Mouse (Mus musculus): ENCODE data around the gene Gm10518.

DNA sequence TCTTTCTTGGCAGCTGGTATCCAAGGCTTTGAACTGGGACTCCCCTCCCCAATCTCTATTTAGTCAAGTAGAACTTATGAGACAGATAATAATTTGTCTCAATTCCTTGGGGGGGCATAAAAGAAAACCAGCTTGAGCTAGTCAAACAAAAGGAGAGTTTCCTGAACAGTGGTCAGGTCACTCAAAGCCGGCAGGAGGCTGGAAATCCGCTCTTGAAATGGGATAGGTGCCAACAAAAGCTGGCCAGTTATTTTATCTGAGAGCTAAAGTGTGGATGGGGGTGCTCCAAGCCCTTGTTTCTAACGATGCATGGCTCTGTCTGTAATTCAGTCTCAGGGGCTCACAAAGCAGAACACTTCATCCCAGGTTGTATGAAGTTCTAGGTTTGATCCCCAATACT lies 40.8 kb downstream of the Gm10518 start:
- TF ChIP-seq EP300 (IDR thresholded peaks at IDR 0.05) (no peak), CTCF (IDR thresholded peaks at IDR 0.05) (no peak)

All from lung, postnatal 0 days (tissue).